Mouse (Mus musculus) inflammation-experienced regulatory T-cells, adult 6 months (primary cell): ENCODE measurements around the gene Slc52a3. TPM values are rescaled to one million over a fixed set of nuclear protein-coding genes. Genes with fewer than 3 reads are reported as not detected.

Experiments
- ATAC-seq: one replicate; pipeline ENCODE4 v1.8.0; 2017
- polyA plus RNA-seq, 3 experiments: library from polyadenylated mRNA; unstranded; fragments of 100-300 nt; shearing (Covaris generic); gene quantifications; one replicate each; pipeline ENCODE4 v1.2.1; 2017

Slc52a3 gene
- polyA plus RNA-seq, 3 experiments from 2014 or later = 5.3 to 16.5 (median 8.9) TPM

- ATAC-seq = no peak
Measured at GRCm38 (mm10) chr2:151999669-152000290, 3.5 kb downstream of the Slc52a3 start.

GRCm38 (mm10) chr2:152000291-152000679 is 4.0 kb downstream of the Slc52a3 start:
- no peak for ATAC-seq

- no peak for ATAC-seq
Measured at GRCm38 (mm10) chr2:152000735-152001134, 4.4 kb downstream of the Slc52a3 start.

- ATAC-seq = no peak
Measured at GRCm38 (mm10) chr2:152002529-152002928, 6.2 kb downstream of the Slc52a3 start.

GRCm38 (mm10) chr2:152007783-152008182 is 11.5 kb downstream of the Slc52a3 start:
- no peak for ATAC-seq

DNA sequence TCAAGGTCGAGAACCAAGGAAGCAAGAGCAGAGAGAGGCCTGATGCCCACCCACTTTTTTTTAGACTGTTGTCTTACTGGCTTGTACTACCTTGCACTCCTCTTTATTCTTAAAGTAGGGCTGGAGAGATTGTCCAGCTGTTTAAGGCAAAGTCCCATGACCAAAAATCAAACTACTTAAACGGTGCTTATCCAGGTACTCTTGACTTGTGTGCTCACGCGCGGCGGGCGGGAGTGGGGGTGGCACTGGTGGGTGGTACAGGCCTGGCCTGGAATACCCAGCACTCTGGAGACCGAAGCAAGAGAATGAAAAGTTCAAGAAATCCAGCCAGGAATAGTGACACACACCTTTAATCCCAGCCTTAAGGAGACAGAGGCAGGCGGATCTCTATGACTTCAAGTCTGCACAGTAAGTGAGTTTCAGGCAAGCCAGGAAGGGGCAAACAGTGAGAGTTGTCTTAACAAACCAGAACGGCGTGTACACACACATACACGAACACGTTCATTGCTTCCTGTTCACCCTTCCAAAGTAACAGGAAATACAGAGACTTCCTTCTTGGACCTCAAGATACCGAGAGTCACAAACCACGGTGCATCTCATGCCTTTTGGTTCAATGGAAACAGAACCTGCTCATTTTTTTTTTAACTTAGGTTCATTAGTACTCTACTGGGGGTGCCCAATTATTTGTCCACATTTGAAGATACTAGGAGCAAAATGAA is 12.9 kb downstream of the Slc52a3 start:
- no peak for ATAC-seq

DNA sequence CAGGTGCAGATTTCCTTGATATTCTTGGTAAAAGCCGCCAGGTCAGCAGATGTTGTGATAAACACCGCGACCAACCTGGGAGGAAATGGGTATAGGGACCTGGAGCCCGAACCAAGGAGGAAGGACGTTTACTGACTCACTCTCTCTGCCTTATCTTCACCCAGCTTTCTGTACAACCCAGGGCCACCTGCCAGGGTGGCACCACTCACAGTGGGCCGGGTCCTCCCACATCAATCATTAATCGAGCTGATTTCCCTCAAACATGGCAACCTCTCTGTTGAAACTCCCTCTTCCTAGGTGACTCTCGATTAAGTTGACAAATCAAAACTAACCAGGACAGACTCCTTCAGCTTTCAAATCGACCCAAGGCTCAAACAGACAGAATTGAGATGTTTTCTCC is 13.9 kb downstream of the Slc52a3 start:
- ATAC-seq = no peak

DNA sequence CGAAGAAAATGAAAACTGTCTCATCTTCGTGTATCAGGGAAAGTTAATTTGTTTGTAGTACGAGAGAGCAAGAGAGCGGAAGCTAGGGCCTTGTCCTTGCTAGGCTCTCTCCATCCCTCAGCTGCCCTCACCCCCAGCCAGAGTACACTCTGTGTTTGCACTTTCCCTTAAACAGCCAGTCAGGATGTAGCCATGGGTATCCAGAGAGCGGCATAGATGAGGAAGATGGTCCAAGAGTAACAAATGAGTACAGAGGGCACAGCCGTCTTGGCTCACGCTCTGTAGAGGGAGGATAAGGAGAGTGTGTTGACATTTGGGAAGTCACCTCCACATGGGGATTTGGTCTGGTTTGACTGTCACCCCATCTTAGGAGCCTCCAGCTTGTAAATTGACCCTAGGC is 14.3 kb downstream of the Slc52a3 start:
- ATAC-seq = no peak

GRCm38 (mm10) chr2:152011724-152012123 is 15.4 kb downstream of the Slc52a3 start:
- no peak for ATAC-seq

DNA sequence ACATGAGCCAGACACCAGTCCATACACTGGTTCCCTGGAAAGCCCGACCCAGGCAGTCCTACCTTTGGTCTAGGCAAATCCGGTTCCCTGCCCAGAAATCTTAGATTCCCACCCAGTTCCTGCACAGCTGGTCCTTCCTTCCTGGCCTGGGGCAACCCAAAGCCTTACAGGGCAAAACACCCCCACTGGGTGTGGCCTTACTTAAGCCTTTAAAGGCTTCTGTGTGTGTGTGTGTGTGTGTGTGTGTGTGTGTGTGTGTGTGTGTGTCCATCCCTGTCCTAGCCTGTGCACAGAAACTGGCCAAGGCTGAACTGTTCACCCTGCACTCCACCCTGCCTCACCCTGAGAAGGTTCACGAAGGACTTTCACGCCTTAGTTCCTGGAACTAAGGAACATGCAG is 15.9 kb downstream of the Slc52a3 start:
- no peak for ATAC-seq

DNA sequence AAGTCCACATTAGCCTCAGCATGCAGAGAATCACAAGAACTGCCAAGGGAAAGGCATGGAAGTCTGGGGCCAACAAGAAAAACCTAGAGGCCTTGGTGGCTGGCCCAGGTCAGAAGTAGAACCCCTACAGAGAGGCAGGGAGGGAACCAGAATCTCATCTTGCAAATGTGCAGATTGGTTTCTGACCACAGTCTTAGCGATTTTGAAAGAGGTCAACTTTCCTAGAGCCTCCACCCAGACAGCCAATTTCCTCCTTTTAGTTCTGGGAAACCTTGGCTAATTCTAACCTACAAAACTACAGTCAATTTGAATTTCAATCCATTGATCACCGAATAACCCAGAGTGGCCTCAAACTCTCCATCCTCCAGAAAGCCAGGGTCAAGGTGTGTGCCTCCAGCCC is 16.4 kb downstream of the Slc52a3 start:
- ATAC-seq = no peak

- no peak for ATAC-seq
Measured at GRCm38 (mm10) chr2:152015997-152016396, 19.7 kb downstream of the Slc52a3 start.

GRCm38 (mm10) chr2:152016666-152017065 is 20.4 kb downstream of the Slc52a3 start:
- no peak for ATAC-seq

GRCm38 (mm10) chr2:152020255-152020654 is 23.9 kb downstream of the Slc52a3 start:
- peak; percentile 69 for ATAC-seq

- ATAC-seq = no peak
Measured at GRCm38 (mm10) chr2:152022022-152022421, 25.7 kb downstream of the Slc52a3 start.

- ATAC-seq = no peak
Measured at GRCm38 (mm10) chr2:152024883-152025422, 28.6 kb downstream of the Slc52a3 start.

DNA sequence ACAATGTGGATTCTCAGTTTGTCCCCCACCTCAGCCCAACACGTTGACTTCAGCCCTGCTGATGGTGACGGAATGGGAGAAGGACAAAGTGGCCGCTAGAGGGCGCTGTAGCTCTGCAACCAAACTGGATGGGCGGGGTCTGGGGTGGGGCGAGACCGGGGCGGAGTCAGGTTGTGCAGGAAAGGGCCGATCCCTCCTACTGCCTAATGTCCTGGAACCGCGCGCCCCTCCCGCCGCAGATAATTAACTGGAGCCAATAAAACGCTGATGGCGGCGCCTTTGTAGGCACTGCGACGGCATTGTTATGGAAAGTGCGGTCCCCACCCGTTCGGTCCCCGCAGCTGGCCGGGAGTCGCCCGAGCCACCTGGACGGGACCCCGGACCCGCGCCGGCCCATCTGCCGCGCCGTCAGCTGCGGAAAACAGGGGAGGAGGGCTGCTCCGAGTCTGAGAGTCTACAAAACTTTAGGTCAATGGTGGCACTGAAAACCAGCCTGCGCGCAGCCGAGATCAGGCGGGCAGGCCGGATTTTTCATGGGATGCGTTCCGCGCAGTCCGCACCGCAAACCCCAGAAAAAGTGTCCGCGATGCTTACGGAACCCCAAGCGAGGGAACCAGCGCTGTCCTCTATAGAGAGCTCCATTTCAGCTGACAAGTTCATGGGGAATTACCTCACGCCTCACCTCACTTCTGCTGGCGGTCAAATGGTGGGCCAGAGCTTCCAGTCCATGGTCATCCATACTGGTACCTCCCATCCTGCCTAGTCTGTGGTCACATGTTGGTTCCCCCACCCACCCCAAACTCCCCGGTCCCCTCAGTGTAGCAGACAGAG is 33.2 kb downstream of the Slc52a3 start:
- ATAC-seq = peak; percentile 94

- no peak for ATAC-seq
Measured at GRCm38 (mm10) chr2:152030986-152031385, 34.7 kb downstream of the Slc52a3 start.

DNA sequence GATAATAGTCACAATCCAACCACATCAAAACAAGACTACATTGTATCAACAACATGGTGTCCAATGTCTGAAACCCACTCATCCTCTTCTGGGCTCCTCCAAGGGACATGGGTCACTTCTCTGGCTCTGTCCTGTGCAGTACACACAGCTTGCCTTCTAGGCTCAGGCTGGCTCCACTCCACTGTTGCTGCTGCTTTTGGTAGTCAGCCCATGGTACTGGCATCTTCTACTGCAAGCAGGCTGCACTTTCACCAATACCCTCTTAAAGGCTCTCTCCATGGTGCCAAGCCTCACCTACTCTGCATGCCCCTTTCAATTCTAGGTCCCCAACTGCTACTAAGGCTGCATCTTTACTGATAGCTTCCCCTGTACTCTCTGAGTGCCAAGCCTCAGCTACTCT is 43.8 kb downstream of the Slc52a3 start:
- no peak for ATAC-seq

GRCm38 (mm10) chr2:152047116-152048002 is 51.0 kb downstream of the Slc52a3 start:
- ATAC-seq = no peak

- ATAC-seq = no peak
Measured at GRCm38 (mm10) chr2:152048003-152048980, 52.0 kb downstream of the Slc52a3 start.
